Mouse (Mus musculus): ENCODE measurements at regions not wholly inside any gene's neighbourhood (a gene's known extent, or its start where the extent isn't known, plus 50 kb on each side); places are given as distances from the start of the nearest gene placed in this dataset.

- no peak overlapping the region for H3K9ac ChIP-seq (ENCODE audit: insufficient read depth, low read depth)
- DNase-seq (ENCODE audit: extremely low read depth) = no peak
- H3K4me3 ChIP-seq (replicated peaks in 1 of 3; ENCODE audit: low read depth in 2 of 3, low read length in 2 of 3, poor library complexity in 1 of 3) = no peak overlapping the region
- no peak overlapping the region for H3K4me2 ChIP-seq (ENCODE audit: insufficient read depth, low read depth, poor library complexity, severe bottlenecking)
- no peaks in the 10 kb centered on the region for H3K27me3 ChIP-seq (replicated peaks)
- H3K9me3 ChIP-seq (replicated peaks; ENCODE audit: low read length) = peaks cover 2% of the 10 kb centered on the region
- H3K79me2 ChIP-seq (replicated peaks; ENCODE audit: control insufficient read depth, extremely low read depth, insufficient read depth, poor library complexity, severe bottlenecking) = no peaks in the 10 kb centered on the region
- no peaks in the 10 kb centered on the region for H3K4me1 ChIP-seq (ENCODE audit: control insufficient read depth in 1 of 2, insufficient read depth in 2 of 2)
- H3K36me3 ChIP-seq (replicated peaks in 1 of 2; ENCODE audit: control insufficient read depth in 1 of 2, insufficient read depth in 1 of 2, low read length in 1 of 2) = no peaks in the 10 kb centered on the region
- dilution Hi-C loops (cut with MboI; ENCODE audit: extremely low pct_ligation_motif_present, extremely low pct_unique_long_range_greater_than_20kb, low sequenced_read_pairs) (no loop called here), in situ Hi-C loops (cut with MboI; ENCODE audit: low pct_ligation_motif_present, low pct_unique_long_range_greater_than_20kb, low sequenced_read_pairs) (no loop called here)
- no peak overlapping the region for H3K27ac ChIP-seq (ENCODE audit: insufficient read depth, low read depth)
- TF ChIP-seq JUN (IDR thresholded peaks at IDR 0.05; ENCODE audit: insufficient read depth, low read depth, low read length) (no peak), RCOR1 (conservative IDR thresholded peaks at IDR 0.05; ENCODE audit: low read depth, low read length) (no peak), HCFC1 (IDR thresholded peaks at IDR 0.05; ENCODE audit: low read depth, low read length) (no peak), PAX5 (IDR thresholded peaks at IDR 0.05; ENCODE audit: low read length) (no peak), MEF2A (IDR thresholded peaks at IDR 0.05; ENCODE audit: borderline replicate concordance, low read depth, low read length) (no peak), E2F4 (IDR thresholded peaks at IDR 0.05; ENCODE audit: insufficient replicate concordance, low read depth, low read length) (no peak), ZNF384 (IDR thresholded peaks at IDR 0.05; ENCODE audit: low read depth, low read length) (no peak), GABPA (IDR thresholded peaks at IDR 0.05; ENCODE audit: insufficient replicate concordance, low read depth, low read length) (no peak), IRF4 (IDR thresholded peaks at IDR 0.05; ENCODE audit: low read depth, low read length) (no peak)
Observed at GRCm38 (mm10) chr3:80311689-80312088, 427.4 kb downstream of the Fam198b start.

DNA sequence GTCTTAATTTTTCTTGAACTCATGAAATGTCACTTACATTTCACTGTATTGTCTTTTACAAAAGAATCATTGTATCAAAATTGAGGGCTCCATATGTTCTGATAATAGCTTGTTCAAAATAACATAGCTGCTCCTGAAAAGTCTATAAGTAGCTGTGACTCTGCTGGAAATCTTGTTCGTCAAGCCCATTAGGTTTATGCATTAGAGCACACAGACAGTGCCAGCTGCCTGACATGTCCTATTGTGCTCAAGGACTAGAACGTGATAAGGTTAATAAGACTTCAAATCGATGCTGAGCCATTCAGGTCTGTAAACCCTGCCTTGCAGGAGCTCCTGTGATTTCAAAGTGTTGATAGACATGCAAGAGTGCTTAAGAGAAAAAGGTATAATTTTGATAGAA lies 438.0 kb downstream of the Fam198b start:
- H3K79me2 ChIP-seq (replicated peaks; ENCODE audit: control insufficient read depth, extremely low read depth, insufficient read depth, poor library complexity, severe bottlenecking) = no peaks in the 10 kb centered on the region
- H3K9me3 ChIP-seq (replicated peaks; ENCODE audit: low read length) = no peaks in the 10 kb centered on the region
- no peaks in the 10 kb centered on the region for H3K4me1 ChIP-seq (ENCODE audit: control insufficient read depth in 1 of 2, insufficient read depth in 2 of 2)
- H3K4me3 ChIP-seq (replicated peaks in 1 of 3; ENCODE audit: low read depth in 2 of 3, low read length in 2 of 3, poor library complexity in 1 of 3) = no peak overlapping the region
- TF ChIP-seq ELF1 (IDR thresholded peaks at IDR 0.05; ENCODE audit: low read depth, low read length) (no peak), ETS1 (conservative IDR thresholded peaks at IDR 0.05; ENCODE audit: low read depth, low read length) (no peak), NELFE (IDR thresholded peaks at IDR 0.05; ENCODE audit: low read depth, low read length) (no peak), USF2 (conservative IDR thresholded peaks at IDR 0.05; ENCODE audit: low read depth, low read length) (no peak), MXI1 (IDR thresholded peaks at IDR 0.05; ENCODE audit: low read depth, low read length) (no peak), TCF12 (IDR thresholded peaks at IDR 0.05; ENCODE audit: low read depth, low read length) (no peak), USF1 (IDR thresholded peaks at IDR 0.05; ENCODE audit: low read depth, low read length) (no peak)
- dilution Hi-C loops (cut with MboI; ENCODE audit: extremely low pct_ligation_motif_present, extremely low pct_unique_long_range_greater_than_20kb, low sequenced_read_pairs) = no loop called here
- no peaks in the 10 kb centered on the region for H3K36me3 ChIP-seq (replicated peaks in 1 of 2; ENCODE audit: control insufficient read depth in 1 of 2, insufficient read depth in 1 of 2, low read length in 1 of 2)
- in situ Hi-C loops (cut with MboI; ENCODE audit: low pct_ligation_motif_present, low pct_unique_long_range_greater_than_20kb, low sequenced_read_pairs) = no loop called here
- H3K27ac ChIP-seq (ENCODE audit: insufficient read depth, low read depth) = no peak overlapping the region
- DNase-seq (ENCODE audit: extremely low read depth) = no peak
- no peaks in the 10 kb centered on the region for H3K27me3 ChIP-seq (replicated peaks)
- no peak overlapping the region for H3K9ac ChIP-seq (ENCODE audit: insufficient read depth, low read depth)
- H3K4me2 ChIP-seq (ENCODE audit: insufficient read depth, low read depth, poor library complexity, severe bottlenecking) = no peak overlapping the region
